Comparison of ENCODE assay signal across 35 mouse cellular contexts in the genomic region with DNA sequence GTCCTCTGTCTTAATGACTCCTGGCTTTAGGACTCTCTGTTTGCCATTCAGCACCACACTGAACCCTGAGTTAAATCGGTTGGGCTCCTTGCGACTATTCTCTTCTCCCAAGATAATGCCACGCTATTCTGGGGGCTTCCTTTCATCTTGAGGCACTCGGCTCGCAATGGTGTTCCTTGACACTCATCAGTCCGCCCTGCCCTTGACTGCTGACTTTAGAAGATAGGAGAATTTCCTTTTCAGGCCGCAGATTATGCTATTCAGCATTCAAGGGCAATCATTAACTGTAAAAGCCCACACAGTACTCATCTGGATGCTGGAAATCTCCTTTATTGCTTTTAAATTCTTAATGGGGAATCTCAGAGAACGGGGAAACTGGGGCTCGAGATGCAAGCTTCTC.
"Had no signal": no experiment of that assay in that cellular context is flagged by ENCODE, and none has a peak within 500 bp of the region (broad histone marks: within the 10 kb centered on the region; RNA-seq: fewer than 3 reads in every experiment).

No protein-coding gene starts in this region.

- H3K4me2 ChIP-seq: heart, embryonic 11.5 days; heart, embryonic 12.5 days; heart, embryonic 13.5 days; heart, embryonic 15.5 days; hindbrain, embryonic 12.5 days; hindbrain, embryonic 13.5 days; hindbrain, embryonic 14.5 days; hindbrain, embryonic 15.5 days; intestine, embryonic 15.5 days; kidney, embryonic 15.5 days had no signal

- H3K9me3 ChIP-seq: heart, embryonic 10.5 days; heart, embryonic 12.5 days; heart, embryonic 13.5 days; heart, embryonic 15.5 days; hindbrain, embryonic 10.5 days; hindbrain, embryonic 12.5 days; hindbrain, embryonic 13.5 days; hindbrain, embryonic 15.5 days; intestine, embryonic 15.5 days; kidney, embryonic 15.5 days had no signal

- H3K4me1 ChIP-seq: hindbrain, embryonic 10.5 days; hindbrain, embryonic 12.5 days; hindbrain, embryonic 13.5 days; intestine, embryonic 15.5 days; kidney, embryonic 15.5 days had no signal

- DNase-seq: heart, postnatal 10 days; heart, postnatal 14 days; heart, postnatal 36 days; heart, postnatal 4 days; kidney, adult 11 months; kidney, adult 18-20 months; kidney, adult 2 months; kidney, adult 8-10 months; kidney, adult 9 months; kidney, postnatal 10 days; kidney, postnatal 14 days; kidney, postnatal 25 days; kidney, postnatal 36 days; kidney, postnatal 4 days; layer of hippocampus, adult 9-11 months; layer of hippocampus, postnatal 36 days had no signal

- ATAC-seq: hindbrain, embryonic 16.5 days; hindbrain, postnatal 0 days; inflammation-experienced regulatory T-cells, adult 6 months; intestine, embryonic 15.5 days; intestine, embryonic 16.5 days; intestine, postnatal 0 days had no signal

- H3K27ac ChIP-seq: heart, embryonic 10.5 days; heart, embryonic 13.5 days; heart, embryonic 15.5 days; hindbrain, embryonic 10.5 days; hindbrain, embryonic 12.5 days; hindbrain, embryonic 13.5 days; hindbrain, embryonic 14.5 days; hindbrain, embryonic 15.5 days; hindbrain, postnatal 0 days; intestine, embryonic 15.5 days; kidney, embryonic 15.5 days; kidney, postnatal 0 days; layer of hippocampus, adult 2 months had no signal

- H3K9ac ChIP-seq: heart, embryonic 12.5 days; heart, embryonic 13.5 days; heart, embryonic 15.5 days; hindbrain, embryonic 12.5 days; hindbrain, embryonic 13.5 days; hindbrain, embryonic 14.5 days; hindbrain, embryonic 15.5 days; intestine, embryonic 15.5 days; kidney, embryonic 15.5 days had no signal

- H3K27me3 ChIP-seq: heart, embryonic 12.5 days; heart, embryonic 13.5 days; heart, embryonic 15.5 days; hindbrain, embryonic 12.5 days; hindbrain, embryonic 13.5 days; hindbrain, embryonic 15.5 days; intestine, embryonic 15.5 days; kidney, embryonic 15.5 days had no signal

- H3K4me3 ChIP-seq: heart, embryonic 10.5 days; heart, embryonic 12.5 days; heart, embryonic 13.5 days; heart, embryonic 15.5 days; hindbrain, embryonic 10.5 days; hindbrain, embryonic 12.5 days; hindbrain, embryonic 13.5 days; hindbrain, embryonic 15.5 days; intestine, embryonic 15.5 days; kidney, embryonic 15.5 days; layer of hippocampus, adult 2 months had no signal

- H3K36me3 ChIP-seq: heart, embryonic 10.5 days; heart, embryonic 15.5 days; intestine, embryonic 15.5 days; kidney, embryonic 15.5 days had no signal
